Mouse (Mus musculus) embryonic fibroblast, embryonic 13.5 days (primary cell): ENCODE data around the gene Maml2.

Experiments
- CTCF ChIP-seq: IDR thresholded peaks from 2 replicates; pipeline ENCODE4 v1.5.1; 2011; ENCODE audit warnings: mild to moderate bottlenecking, control low read depth, low read length, moderate library complexity, borderline replicate concordance; ENCODE audit not compliant: insufficient read depth
- POLR2A ChIP-seq: IDR thresholded peaks from 2 replicates; pipeline ENCODE4 v1.6.1; 2011; ENCODE audit warnings: low read depth, mild to moderate bottlenecking, control low read depth, low read length, moderate library complexity

GRCm38 (mm10) chr9:13693693-13694284 is 396.0 kb downstream of the Maml2 start:
- TF ChIP-seq POLR2A (no peak), CTCF (no peak)
